Mouse (Mus musculus): ENCODE results near the gene Lrwd1. TPM values are rescaled to one million over a fixed set of nuclear protein-coding genes. Genes with fewer than 3 reads are reported as not detected.
"Not testable (repeated sequence)": the region's sequence is repeated elsewhere in the genome, so short reads cannot be mapped to it uniquely, and the experiment has no call there.

Lrwd1 gene
- 24.1 and 31.9 TPM in 2 replicates for total RNA-seq (2015; ENCODE audit: low replicate concordance)
- total RNA-seq (2017; ENCODE audit: low replicate concordance) = 42.2 and 51.7 TPM in 2 replicates

- peak; percentile 89 for ATAC-seq (replicated peaks; ENCODE audit: low FRiP score, poor library complexity, severe bottlenecking)
Measured at GRCm38 (mm10) chr5:136135571-136136291, at the start of gene Lrwd1, which contains the start of gene Alkbh4. Gene Lrwd1 (minus strand): TSS chr5:136136074. Gene Alkbh4 (plus strand): TSS chr5:136136146.

GRCm38 (mm10) chr5:136183766-136184165 is 47.9 kb upstream of the Lrwd1 start:
- ATAC-seq (replicated peaks; ENCODE audit: low FRiP score, poor library complexity, severe bottlenecking) = no peak

GRCm38 (mm10) chr5:136182830-136183229 is 47.0 kb upstream of the Lrwd1 start:
- ATAC-seq (replicated peaks; ENCODE audit: low FRiP score, poor library complexity, severe bottlenecking) = no peak

- ATAC-seq (replicated peaks; ENCODE audit: low FRiP score, poor library complexity, severe bottlenecking) = no peak
Measured at GRCm38 (mm10) chr5:136182049-136182448, 46.2 kb upstream of the Lrwd1 start.

GRCm38 (mm10) chr5:136181197-136181596 is 45.3 kb upstream of the Lrwd1 start:
- no peak for ATAC-seq (replicated peaks; ENCODE audit: low FRiP score, poor library complexity, severe bottlenecking)

GRCm38 (mm10) chr5:136179594-136179993 is 43.7 kb upstream of the Lrwd1 start:
- ATAC-seq (replicated peaks; ENCODE audit: low FRiP score, poor library complexity, severe bottlenecking) = no peak

- no peak for ATAC-seq (replicated peaks; ENCODE audit: low FRiP score, poor library complexity, severe bottlenecking)
Measured at GRCm38 (mm10) chr5:136173606-136174463, 38.0 kb upstream of the Lrwd1 start.

GRCm38 (mm10) chr5:136172939-136173338 is 37.1 kb upstream of the Lrwd1 start:
- no peak for ATAC-seq (replicated peaks; ENCODE audit: low FRiP score, poor library complexity, severe bottlenecking)

GRCm38 (mm10) chr5:136171363-136172341 is 35.8 kb upstream of the Lrwd1 start:
- no peak for ATAC-seq (replicated peaks; ENCODE audit: low FRiP score, poor library complexity, severe bottlenecking)

- ATAC-seq (replicated peaks; ENCODE audit: low FRiP score, poor library complexity, severe bottlenecking) = peak; percentile 53
Measured at GRCm38 (mm10) chr5:136170512-136171362, 34.9 kb upstream of the Lrwd1 start, which contains the start of gene Orai2. Gene Orai2 (minus strand): TSS chr5:136170713.

GRCm38 (mm10) chr5:136169626-136170511 is 34.0 kb upstream of the Lrwd1 start:
- ATAC-seq (replicated peaks; ENCODE audit: low FRiP score, poor library complexity, severe bottlenecking) = no peak

- ATAC-seq (replicated peaks; ENCODE audit: low FRiP score, poor library complexity, severe bottlenecking) = no peak
Measured at GRCm38 (mm10) chr5:136168071-136168470, 32.2 kb upstream of the Lrwd1 start.

GRCm38 (mm10) chr5:136167296-136167695 is 31.4 kb upstream of the Lrwd1 start:
- no peak for ATAC-seq (replicated peaks; ENCODE audit: low FRiP score, poor library complexity, severe bottlenecking)

GRCm38 (mm10) chr5:136165246-136165645 is 29.4 kb upstream of the Lrwd1 start:
- no peak for ATAC-seq (replicated peaks; ENCODE audit: low FRiP score, poor library complexity, severe bottlenecking)

GRCm38 (mm10) chr5:136163807-136164474 is 28.1 kb upstream of the Lrwd1 start:
- no peak for ATAC-seq (replicated peaks; ENCODE audit: low FRiP score, poor library complexity, severe bottlenecking)

GRCm38 (mm10) chr5:136160084-136160483 is 24.2 kb upstream of the Lrwd1 start:
- not testable (repeated sequence) for ATAC-seq (replicated peaks; ENCODE audit: low FRiP score, poor library complexity, severe bottlenecking)

- ATAC-seq (replicated peaks; ENCODE audit: low FRiP score, poor library complexity, severe bottlenecking) = no peak
Measured at GRCm38 (mm10) chr5:136155399-136155798, 19.5 kb upstream of the Lrwd1 start.

All from erythroid progenitor cell, adult 5-6 weeks (primary cell).